Mouse (Mus musculus) G1E (cell line): ENCODE measurements around the gene Crybg1.
"Not testable (repeated sequence)": the region's sequence is repeated elsewhere in the genome, so short reads cannot be mapped to it uniquely, and the experiment has no call there.

ENCODE experiments used
- CTCF ChIP-seq: IDR thresholded peaks from 2 replicates; pipeline ENCODE4 v1.5.1; 2012; ENCODE audit warnings: low read depth, low read length, inconsistent platforms, mixed read lengths
- GATA2 ChIP-seq: IDR thresholded peaks from 2 replicates; pipeline ENCODE4 v1.6.1; 2012; ENCODE audit warnings: low read depth, low read length, inconsistent platforms, borderline replicate concordance

GRCm38 (mm10) chr10:43925776-43926175, 222.9 kb downstream of the Crybg1 start:
- TF ChIP-seq CTCF, GATA2: not testable (repeated sequence)
